Mouse (Mus musculus): Measurements from ENCODE around the gene Chchd3. TPM values are rescaled to one million over a fixed set of nuclear protein-coding genes. Genes with fewer than 3 reads are reported as not detected.

Gene Chchd3
- polyA plus RNA-seq, 1 experiment from 2014 or later: 139 TPM

- Histone ChIP-seq H3K36me3 (no peaks in the 10 kb centered on the region), H3K27me3 (ENCODE audit: insufficient read depth, poor library complexity, severe bottlenecking) (no peaks in the 10 kb centered on the region), H3K4me3 (no peak overlapping the region), H3K4me1 (peaks cover 22% of the 10 kb centered on the region; the same call in 1 of the 2 replicates), H3K27ac (no peak overlapping the region), H3K9me3 (no peaks in the 10 kb centered on the region)
- DNase-seq (ENCODE audit: low spot score): no peak
- 96% methylated on average over 1 of the region's 1 CpGs for WGBS
Measured at GRCm38 (mm10) chr6:32993847-32994246, 66.2 kb downstream of the Chchd3 start.

GRCm38 (mm10) chr6:32990061-32990633 lies 69.9 kb downstream of the Chchd3 start:
- Histone ChIP-seq H3K9me3 (no peaks in the 10 kb centered on the region), H3K4me1 (peaks cover 12% of the 10 kb centered on the region; the same call in 1 of the 2 replicates), H3K27ac (no peak overlapping the region; the same call in 1 of the 2 replicates), H3K27me3 (ENCODE audit: insufficient read depth, poor library complexity, severe bottlenecking) (no peaks in the 10 kb centered on the region), H3K4me3 (no peak overlapping the region), H3K36me3 (no peaks in the 10 kb centered on the region)
- DNase-seq (ENCODE audit: low spot score): no peak
- WGBS: 50% methylated on average over 12 of the region's 12 CpGs

- Histone ChIP-seq H3K27me3 (ENCODE audit: insufficient read depth, poor library complexity, severe bottlenecking) (no peaks in the 10 kb centered on the region), H3K36me3 (no peaks in the 10 kb centered on the region), H3K27ac (no peak overlapping the region), H3K4me3 (no peak overlapping the region), H3K4me1 (peaks cover 22% of the 10 kb centered on the region), H3K9me3 (no peaks in the 10 kb centered on the region)
- DNase-seq (ENCODE audit: low spot score): no peak
- 94% methylated on average over 8 of the region's 8 CpGs for WGBS
Measured at GRCm38 (mm10) chr6:32988561-32988960, 71.5 kb downstream of the Chchd3 start.

- no peak overlapping the region for H3K27ac ChIP-seq
- 87% methylated on average over 5 of the region's 5 CpGs for WGBS
- H3K4me1 ChIP-seq: peaks cover 22% of the 10 kb centered on the region
- H3K36me3 ChIP-seq: no peaks in the 10 kb centered on the region
- no peaks in the 10 kb centered on the region for H3K9me3 ChIP-seq
- DNase-seq (ENCODE audit: low spot score): no peak
- H3K27me3 ChIP-seq (ENCODE audit: insufficient read depth, poor library complexity, severe bottlenecking): no peaks in the 10 kb centered on the region
- H3K4me3 ChIP-seq: no peak overlapping the region
Measured at GRCm38 (mm10) chr6:32983876-32984275, 76.2 kb downstream of the Chchd3 start.

- no peaks in the 10 kb centered on the region; the same call in 1 of the 2 replicates for H3K36me3 ChIP-seq
Measured at GRCm38 (mm10) chr6:32981253-32981652, 78.8 kb downstream of the Chchd3 start.

GRCm38 (mm10) chr6:32978811-32979210 lies 81.2 kb downstream of the Chchd3 start:
- Histone ChIP-seq H3K27ac (no peak overlapping the region), H3K9me3 (no peaks in the 10 kb centered on the region), H3K27me3 (ENCODE audit: insufficient read depth, poor library complexity, severe bottlenecking) (no peaks in the 10 kb centered on the region), H3K4me3 (no peak overlapping the region), H3K4me1 (peaks cover 12% of the 10 kb centered on the region; the same call in 1 of the 2 replicates), H3K36me3 (no peaks in the 10 kb centered on the region; the same call in 1 of the 2 replicates)
- DNase-seq (ENCODE audit: low spot score): no peak
- WGBS: 84% methylated on average over 3 of the region's 3 CpGs

More at GRCm38 (mm10) chr6:32981253-32981652, 78.8 kb downstream of the Chchd3 start:
- Histone ChIP-seq H3K27ac (no peak overlapping the region), H3K4me3 (no peak overlapping the region), H3K27me3 (ENCODE audit: insufficient read depth, poor library complexity, severe bottlenecking) (no peaks in the 10 kb centered on the region), H3K4me1 (peaks cover 19% of the 10 kb centered on the region), H3K9me3 (no peaks in the 10 kb centered on the region)
- 57% methylated on average over 11 of the region's 11 CpGs for WGBS
- DNase-seq (ENCODE audit: low spot score): no peak

GRCm38 (mm10) chr6:32971926-32972325 lies 88.1 kb downstream of the Chchd3 start:
- Histone ChIP-seq H3K4me1 (peaks cover 12% of the 10 kb centered on the region), H3K27ac (no peak overlapping the region), H3K4me3 (no peak overlapping the region), H3K27me3 (ENCODE audit: insufficient read depth, poor library complexity, severe bottlenecking) (no peaks in the 10 kb centered on the region), H3K36me3 (peaks cover 5% of the 10 kb centered on the region; the same call in 1 of the 2 replicates), H3K9me3 (no peaks in the 10 kb centered on the region)
- DNase-seq (ENCODE audit: low spot score): no peak

- Histone ChIP-seq H3K27me3 (ENCODE audit: insufficient read depth, poor library complexity, severe bottlenecking) (no peaks in the 10 kb centered on the region), H3K4me1 (peaks cover 15% of the 10 kb centered on the region), H3K4me3 (no peak overlapping the region), H3K27ac (no peak overlapping the region), H3K9me3 (no peaks in the 10 kb centered on the region), H3K36me3 (peaks cover 12% of the 10 kb centered on the region; the same call in 1 of the 2 replicates)
- no peak for DNase-seq (ENCODE audit: low spot score)
- 59% methylated on average over 2 of the region's 2 CpGs for WGBS
Measured at GRCm38 (mm10) chr6:32968971-32969370, 91.1 kb downstream of the Chchd3 start.

- no peak overlapping the region for H3K27ac ChIP-seq
- DNase-seq (ENCODE audit: low spot score): no peak
- H3K36me3 ChIP-seq: 0 out of 2 replicates have a peak, but pooled peaks cover 7% of the 10 kb centered on the region
- H3K27me3 ChIP-seq (ENCODE audit: insufficient read depth, poor library complexity, severe bottlenecking): no peaks in the 10 kb centered on the region
- WGBS: 83% methylated on average over 3 of the region's 3 CpGs
- 0 out of 2 replicates have a peak, but pooled peaks cover 13% of the 10 kb centered on the region for H3K4me1 ChIP-seq
- H3K4me3 ChIP-seq: no peak overlapping the region
- no peaks in the 10 kb centered on the region for H3K9me3 ChIP-seq
Measured at GRCm38 (mm10) chr6:32962048-32962447, 98.0 kb downstream of the Chchd3 start.

GRCm38 (mm10) chr6:32961477-32961876 lies 98.6 kb downstream of the Chchd3 start:
- 89% methylated on average over 3 of the region's 3 CpGs for WGBS
- DNase-seq (ENCODE audit: low spot score): no peak
- no peak overlapping the region for H3K27ac ChIP-seq

GRCm38 (mm10) chr6:32959816-32960550 lies 100.1 kb downstream of the Chchd3 start:
- Histone ChIP-seq H3K27ac (no peak overlapping the region), H3K36me3 (no peaks in the 10 kb centered on the region), H3K4me1 (0 out of 2 replicates have a peak, but pooled peaks cover 11% of the 10 kb centered on the region), H3K27me3 (ENCODE audit: insufficient read depth, poor library complexity, severe bottlenecking) (no peaks in the 10 kb centered on the region), H3K9me3 (no peaks in the 10 kb centered on the region), H3K4me3 (no peak overlapping the region)
- 90% methylated on average over 5 of the region's 5 CpGs for WGBS
- DNase-seq (ENCODE audit: low spot score): no peak

More at GRCm38 (mm10) chr6:32961477-32961876, 98.6 kb downstream of the Chchd3 start:
- H3K4me1 ChIP-seq: 0 out of 2 replicates have a peak, but pooled peaks cover 11% of the 10 kb centered on the region
- H3K27me3 ChIP-seq (ENCODE audit: insufficient read depth, poor library complexity, severe bottlenecking): no peaks in the 10 kb centered on the region
- no peak overlapping the region for H3K4me3 ChIP-seq
- H3K9me3 ChIP-seq: no peaks in the 10 kb centered on the region
- H3K36me3 ChIP-seq: 0 out of 2 replicates have a peak, but pooled peaks cover 6% of the 10 kb centered on the region

- H3K36me3 ChIP-seq: no peaks in the 10 kb centered on the region
- H3K4me3 ChIP-seq: no peak overlapping the region
- peaks cover under 1% of the 10 kb centered on the region; the same call in 1 of the 2 replicates for H3K4me1 ChIP-seq
- WGBS: 91% methylated on average over 3 of the region's 3 CpGs
- no peaks in the 10 kb centered on the region for H3K9me3 ChIP-seq
- H3K27ac ChIP-seq: no peak overlapping the region
- no peaks in the 10 kb centered on the region for H3K27me3 ChIP-seq (ENCODE audit: insufficient read depth, poor library complexity, severe bottlenecking)
- no peak for DNase-seq (ENCODE audit: low spot score)
Measured at GRCm38 (mm10) chr6:32955481-32955880, 104.6 kb downstream of the Chchd3 start.

GRCm38 (mm10) chr6:32950973-32951372 lies 109.1 kb downstream of the Chchd3 start:
- H3K4me1 ChIP-seq: peaks cover 3% of the 10 kb centered on the region; the same call in 1 of the 2 replicates
- 63% methylated on average over 4 of the region's 4 CpGs for WGBS
- H3K9me3 ChIP-seq: no peaks in the 10 kb centered on the region
- H3K27ac ChIP-seq: no peak overlapping the region
- no peaks in the 10 kb centered on the region for H3K27me3 ChIP-seq (ENCODE audit: insufficient read depth, poor library complexity, severe bottlenecking)
- no peaks in the 10 kb centered on the region for H3K36me3 ChIP-seq
- H3K4me3 ChIP-seq: no peak overlapping the region
- DNase-seq (ENCODE audit: low spot score): no peak
